Mouse (Mus musculus) bone marrow macrophage, adult 2 months (primary cell): ENCODE results near the gene Taldo1. TPM values are rescaled to one million over a fixed set of nuclear protein-coding genes. Genes with fewer than 3 reads are reported as not detected.
"Not testable (repeated sequence)": the region's sequence is repeated elsewhere in the genome, so short reads cannot be mapped to it uniquely, and the experiment has no call there.

Experiments
- H3K27ac ChIP-seq: 2 replicates; pipeline ENCODE4 v1.5.1; 2012; ENCODE audit warnings: low read depth, low read length; ENCODE audit not compliant: insufficient read depth
- H3K4me1 ChIP-seq: 2 replicates; pipeline ENCODE4 v1.6.1; 2012; ENCODE audit warnings: low read length; ENCODE audit not compliant: control insufficient read depth, insufficient read depth
- H3K4me3 ChIP-seq: 2 replicates; pipeline ENCODE4 v1.5.1; 2012; ENCODE audit warnings: mild to moderate bottlenecking, low read length, moderate library complexity; ENCODE audit not compliant: insufficient read depth
- CTCF ChIP-seq: IDR thresholded peaks from 2 replicates; pipeline ENCODE4 v1.5.1; 2012; ENCODE audit warnings: low read depth, mild to moderate bottlenecking, low read length, moderate library complexity
- POLR2A ChIP-seq: IDR thresholded peaks from 2 replicates; pipeline ENCODE4 v1.6.1; 2012; ENCODE audit warnings: mild to moderate bottlenecking, low read depth, low read length, borderline replicate concordance
- polyA plus RNA-seq: library from polyadenylated mRNA; stranded (reverse); fragments of >200 nt; gene quantifications from 2 replicates; pipeline ENCODE4 v1.2.4, GENCODE M21; 2012; ENCODE audit not compliant: missing spikeins, insufficient read depth, insufficient read length

Taldo1 gene
- polyA plus RNA-seq, 1 experiment, result 438 TPM

DNA sequence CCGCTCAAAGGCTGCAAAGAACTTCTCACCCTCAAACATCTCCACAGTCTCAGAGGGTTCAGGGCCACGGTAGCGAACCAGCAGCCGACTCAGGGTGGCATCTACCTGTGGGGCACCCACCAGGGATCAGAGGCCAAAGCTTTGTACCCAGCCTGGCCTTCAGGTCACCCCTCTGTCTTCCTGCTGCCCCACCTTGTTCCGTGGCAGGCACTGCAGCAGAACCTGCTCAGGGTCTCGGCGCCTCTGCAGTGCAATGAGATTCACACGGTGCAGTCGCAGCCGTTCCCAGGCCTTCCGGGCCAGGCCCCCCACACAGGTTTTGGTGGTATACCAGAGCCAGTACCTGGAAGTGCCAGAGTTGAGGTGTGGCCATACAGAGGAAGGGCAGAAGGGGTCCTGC is 47.8 kb downstream of the Taldo1 start:
- H3K4me3 ChIP-seq, result no peak overlapping the region
- no peak for TF ChIP-seq POLR2A
- TF ChIP-seq CTCF, result no peak
- peaks cover 18% of the 10 kb centered on the region for H3K4me1 ChIP-seq
- H3K27ac ChIP-seq, result no peak overlapping the region

GRCm38 (mm10) chr7:141440613-141441012 is 48.6 kb downstream of the Taldo1 start:
- TF ChIP-seq CTCF (peak; percentile 93), POLR2A (no peak)
- peaks cover 15% of the 10 kb centered on the region for H3K4me1 ChIP-seq
- no peak overlapping the region for H3K27ac ChIP-seq
- no peak overlapping the region for H3K4me3 ChIP-seq

- H3K4me1 ChIP-seq, result peaks cover 8% of the 10 kb centered on the region
- TF ChIP-seq POLR2A, result no peak
- TF ChIP-seq CTCF, result no peak
- no peak overlapping the region for H3K27ac ChIP-seq
- H3K4me3 ChIP-seq, result no peak overlapping the region
Observed at GRCm38 (mm10) chr7:141441460-141441859, 49.5 kb downstream of the Taldo1 start.

GRCm38 (mm10) chr7:141442199-141442598 is 50.2 kb downstream of the Taldo1 start:
- TF ChIP-seq POLR2A (no peak), CTCF (no peak)
- H3K27ac ChIP-seq, result no peak overlapping the region
- H3K4me1 ChIP-seq, result peaks cover 11% of the 10 kb centered on the region
- peak overlapping the region; percentile 71; the same call in 1 of the 2 replicates for H3K4me3 ChIP-seq

DNA sequence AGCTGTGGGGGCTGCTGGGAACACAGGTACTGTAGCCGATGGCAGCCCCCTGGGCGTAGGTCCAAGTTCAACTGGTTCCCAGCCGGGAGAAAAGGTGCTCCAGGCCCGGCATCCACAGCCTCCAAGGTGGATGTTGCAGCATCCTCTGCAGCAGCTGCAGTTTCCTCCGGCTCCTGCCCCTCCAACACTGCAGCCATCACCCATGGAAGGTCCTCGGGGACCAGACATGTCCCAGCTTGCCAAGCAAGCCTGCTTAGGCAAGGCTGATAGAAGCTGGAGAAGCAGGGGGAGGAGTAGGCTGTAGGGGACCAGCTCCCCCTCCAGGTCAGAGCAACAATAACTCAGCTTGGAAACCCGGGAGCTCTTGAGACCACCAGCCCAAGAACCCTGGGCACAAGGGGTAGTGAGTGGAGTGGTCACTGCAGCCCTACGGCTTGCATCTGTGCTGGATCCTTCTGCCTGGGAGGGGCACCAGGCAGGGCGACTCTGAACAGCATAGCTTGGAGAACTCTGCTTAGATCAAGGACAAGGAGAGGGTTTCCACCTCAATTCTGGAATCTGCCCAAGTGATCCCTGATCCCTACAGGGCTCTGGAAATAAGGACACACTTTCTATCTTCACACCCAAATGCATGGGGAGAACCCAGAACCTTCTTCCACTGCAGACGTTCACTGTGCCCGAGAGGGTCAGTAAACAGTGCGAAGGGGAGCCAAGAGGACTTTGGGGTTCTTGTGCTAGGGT is 51.3 kb downstream of the Taldo1 start:
- Histone ChIP-seq H3K4me3 (peak overlapping the region; percentile 71), H3K27ac (0 out of 2 replicates have a peak overlapping the region, but pooled peaks have one; percentile 6), H3K4me1 (peaks cover 11% of the 10 kb centered on the region)
- TF ChIP-seq POLR2A, result no peak

- Histone ChIP-seq H3K4me3 (peak within 1 kb of the TSS; percentile 71), H3K27ac (peak within 1 kb of the TSS; percentile 60), H3K4me1 (peaks cover 15% of the 10 kb centered on the region)
- TF ChIP-seq CTCF (no peak), POLR2A (no peak)
Observed at GRCm38 (mm10) chr7:141443828-141444237, 51.8 kb downstream of the Taldo1 start, which contains the start of gene Pidd1. TSS of gene Pidd1 (minus strand) at chr7:141444025.

DNA sequence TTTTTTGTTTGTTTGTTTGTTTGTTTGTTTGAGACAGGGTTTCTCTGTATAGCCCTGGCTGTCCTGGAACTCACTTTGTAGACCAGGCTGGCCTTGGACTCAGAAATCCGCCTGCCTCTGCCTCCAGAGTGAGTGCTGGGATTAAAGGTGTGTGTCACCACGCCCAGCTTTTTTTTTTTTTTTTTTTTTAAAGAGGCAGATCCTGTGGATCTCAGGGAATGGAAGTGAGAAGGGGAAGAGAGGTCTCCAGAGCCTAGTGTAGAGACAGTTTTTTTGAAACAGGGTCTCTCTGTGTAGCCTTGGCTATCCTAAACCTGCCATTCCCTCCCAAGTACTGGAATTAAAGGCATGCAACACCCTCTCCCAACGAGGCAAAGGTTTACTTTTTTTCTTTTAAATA is 54.4 kb downstream of the Taldo1 start:
- Histone ChIP-seq H3K27ac (peak overlapping the region; percentile 92; the same call in 1 of the 2 replicates), H3K4me1 (peaks cover 19% of the 10 kb centered on the region)
- not testable (repeated sequence) for H3K4me3 ChIP-seq

- H3K4me3 ChIP-seq, result peak within 1 kb of the TSS; percentile 86
- TF ChIP-seq POLR2A, result peak; percentile 52; the same call in 1 of the 2 replicates
- TF ChIP-seq CTCF, result no peak
- peak within 1 kb of the TSS; percentile 92 for H3K27ac ChIP-seq
- peaks cover 19% of the 10 kb centered on the region for H3K4me1 ChIP-seq
Observed at GRCm38 (mm10) chr7:141447110-141447991, 55.4 kb downstream of the Taldo1 start, which contains the start of gene Rplp2. TSS of gene Rplp2 (plus strand) at chr7:141447370.

DNA sequence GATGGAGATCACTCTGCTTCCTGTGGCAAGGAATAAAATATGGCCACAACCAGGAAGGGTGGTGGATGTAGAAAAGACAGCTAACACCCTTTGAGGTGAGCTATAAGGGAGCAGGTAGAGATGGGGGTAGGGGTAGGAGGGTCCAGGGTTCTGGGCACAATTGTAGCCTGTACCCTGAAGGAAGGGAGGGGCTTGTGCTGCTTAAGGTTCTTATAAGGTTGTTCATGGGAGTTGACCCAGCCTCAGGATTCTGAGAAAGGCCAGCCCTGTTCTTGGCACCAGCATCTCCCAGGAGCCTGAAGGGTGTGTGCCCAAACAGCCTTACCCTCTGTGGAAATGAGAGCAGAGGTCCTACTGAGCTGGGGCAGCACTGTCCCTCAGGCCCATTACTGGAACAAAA is 59.9 kb downstream of the Taldo1 start:
- Histone ChIP-seq H3K4me3 (no peak overlapping the region), H3K4me1 (peaks cover 27% of the 10 kb centered on the region)

More for the DNA sequence above, 59.9 kb downstream of the Taldo1 start:
- TF ChIP-seq POLR2A, result no peak
- no peak for TF ChIP-seq CTCF
- H3K27ac ChIP-seq, result no peak overlapping the region

Other genes starting within 250 kb of the Taldo1 start
- gene Rnh1, start 219.3 kb upstream of the Taldo1 start, polyA plus RNA-seq, result 131 and 141 TPM in 2 replicates
- 29.7 and 36.1 TPM in 2 replicates for gene Hras, start 198.2 kb upstream of the Taldo1 start, polyA plus RNA-seq
- 3.4 and 4.1 TPM in 2 replicates for gene Lrrc56, start 198.0 kb upstream of the Taldo1 start, polyA plus RNA-seq
- gene Lmntd2, start 178.1 kb upstream of the Taldo1 start, polyA plus RNA-seq, result 0.88 TPM in 1 of 2 replicates, not detected in the other
- 3.5 and 3.9 TPM in 2 replicates for gene Rassf7, start 176.3 kb upstream of the Taldo1 start, polyA plus RNA-seq
- gene Phrf1, start 163.4 kb upstream of the Taldo1 start, polyA plus RNA-seq, result 36.2 and 45.2 TPM in 2 replicates
- gene Irf7, start 125.7 kb upstream of the Taldo1 start, polyA plus RNA-seq, result 164 and 168 TPM in 2 replicates
- gene Cdhr5, start 115.4 kb upstream of the Taldo1 start, polyA plus RNA-seq, result not detected in 2 replicates
- gene Sct, start 113.1 kb upstream of the Taldo1 start, polyA plus RNA-seq, result not detected in 2 replicates
- not detected in 2 replicates for gene Drd4, start 100.2 kb upstream of the Taldo1 start, polyA plus RNA-seq
- 27.3 and 37.4 TPM in 2 replicates for gene Deaf1, start 64.5 kb upstream of the Taldo1 start, polyA plus RNA-seq
- gene Tmem80, start 64.5 kb upstream of the Taldo1 start, polyA plus RNA-seq, result 29.8 and 37.8 TPM in 2 replicates
- gene Eps8l2, start 53.3 kb upstream of the Taldo1 start, polyA plus RNA-seq, result not detected in 2 replicates
- gene Gatd1, start 21.9 kb downstream of the Taldo1 start, polyA plus RNA-seq, result 45.8 and 50.5 TPM in 2 replicates
- not detected in 2 replicates for gene Cend1, start 37.3 kb downstream of the Taldo1 start, polyA plus RNA-seq
- 21.4 and 24.8 TPM in 2 replicates for gene Slc25a22, start 45.7 kb downstream of the Taldo1 start, polyA plus RNA-seq
- 4.0 and 5.6 TPM in 2 replicates for gene Pidd1, start 51.8 kb downstream of the Taldo1 start, polyA plus RNA-seq
- gene Rplp2, start 55.2 kb downstream of the Taldo1 start, polyA plus RNA-seq, result 2,115 and 2,403 TPM in 2 replicates
- 92.9 and 94.0 TPM in 2 replicates for gene Pnpla2, start 63.0 kb downstream of the Taldo1 start, polyA plus RNA-seq
- gene Cracr2b, start 68.9 kb downstream of the Taldo1 start, polyA plus RNA-seq, result 66.8 and 69.6 TPM in 2 replicates
- gene Cd151, start 75.2 kb downstream of the Taldo1 start, polyA plus RNA-seq, result 49.5 and 57.9 TPM in 2 replicates
- 4.8 and 5.0 TPM in 2 replicates for gene Polr2l, start 82.9 kb downstream of the Taldo1 start, polyA plus RNA-seq
- gene Tspan4, start 83.0 kb downstream of the Taldo1 start, polyA plus RNA-seq, result 99.8 and 102 TPM in 2 replicates
- gene Chid1, start 147.7 kb downstream of the Taldo1 start, polyA plus RNA-seq, result 16.3 TPM in 2 replicates
- gene Ap2a2, start 170.0 kb downstream of the Taldo1 start, polyA plus RNA-seq, result 103 and 114 TPM in 2 replicates